Comparison of ENCODE assay signal across 14 mouse cellular contexts in genomic region chr1:61086811-61087210, GRCm38 (mm10).
"Had no signal": no experiment of that assay in that cellular context is flagged by ENCODE, and none has a peak within 500 bp of the region (broad histone marks: within the 10 kb centered on the region; RNA-seq: fewer than 3 reads in every experiment).

No protein-coding gene starts in this region.

- H3K9me3 ChIP-seq: kidney, embryonic 15.5 days; liver, embryonic 13.5 days; midbrain, embryonic 15.5 days; neural tube, embryonic 12.5 days had no signal

- H3K4me3 ChIP-seq: kidney, embryonic 15.5 days; left cerebral cortex, adult 2 months; liver, embryonic 13.5 days; midbrain, embryonic 15.5 days; neural tube, embryonic 12.5 days had no signal

- ATAC-seq: midbrain, embryonic 15.5 days had no signal

- H3K4me2 ChIP-seq: kidney, embryonic 15.5 days; liver, embryonic 13.5 days; midbrain, embryonic 11.5 days; midbrain, embryonic 15.5 days; neural tube, embryonic 12.5 days had no signal

- H3K27ac ChIP-seq: kidney, embryonic 15.5 days; left cerebral cortex, adult 2 months; liver, embryonic 13.5 days; midbrain, embryonic 15.5 days; neural tube, embryonic 12.5 days had no signal

- H3K9ac ChIP-seq: kidney, embryonic 15.5 days; liver, embryonic 13.5 days; midbrain, embryonic 15.5 days; neural tube, embryonic 12.5 days had no signal

- H3K4me1 ChIP-seq: kidney, embryonic 15.5 days; liver, embryonic 13.5 days; midbrain, embryonic 15.5 days had no signal

- H3K36me3 ChIP-seq: kidney, embryonic 15.5 days; liver, embryonic 13.5 days; midbrain, embryonic 15.5 days; neural tube, embryonic 12.5 days had no signal

- DNase-seq: kidney, postnatal 10 days; kidney, postnatal 36 days; layer of hippocampus, postnatal 36 days; liver, embryonic 13.5 days; lung, adult 2 months; lung, postnatal 14 days; lung, postnatal 4 days; thymus, adult 18-20 months; thymus, postnatal 36 days had no signal

- H3K27me3 ChIP-seq: liver, embryonic 13.5 days; midbrain, embryonic 15.5 days; neural tube, embryonic 12.5 days had no signal
